Mouse (Mus musculus) liver, embryonic 14.5 days (tissue): Measurements from ENCODE around the gene Dclre1a. TPM values are rescaled to one million over a fixed set of nuclear protein-coding genes. Genes with fewer than 3 reads are reported as not detected.

ENCODE experiments used
- ATAC-seq: fragments of 200-750 bp; cut with Nextera tagmentation; 2 replicates; pipeline ENCODE4 v1.8.0; 2017; ENCODE audit warnings: moderate number of reproducible peaks, mild to moderate bottlenecking, moderate library complexity; ENCODE audit not compliant: insufficient read depth
- DNase-seq, 3 experiments: peaks; one replicate each; pipeline ENCODE4 v3.0.0-alpha.2; 2012 to 2013; ENCODE audit warnings: low read depth in 3 of 3, low spot score in 3 of 3
- H3K27ac ChIP-seq: fragments of 300-500 bp; sonication (generic); 2 replicates; pipeline ENCODE4 v1.5.1; 2014; ENCODE audit warnings: moderate library complexity, mild to moderate bottlenecking, control low read depth, inconsistent platforms
- H3K27me3 ChIP-seq: fragments of 300-500 bp; sonication (generic); 2 replicates; pipeline ENCODE4 v1.6.1; 2014; ENCODE audit warnings: mild to moderate bottlenecking, low read length, moderate library complexity; ENCODE audit not compliant: control insufficient read depth, insufficient read depth
- H3K36me3 ChIP-seq: fragments of 300-500 bp; sonication (generic); replicated peaks from 2 replicates; pipeline ENCODE4 v1.6.1; 2014; ENCODE audit warnings: low read depth; ENCODE audit not compliant: control insufficient read depth, insufficient read depth
- H3K4me1 ChIP-seq, 2 experiments: fragments of 200-500 bp in 1 of 2; fragments of 300-500 bp in 1 of 2; sonication (generic) in 1 of 2; replicated peaks; 2 replicates each; pipeline ENCODE4 v1.6.1; 2012 to 2014; ENCODE audit warnings: antibody characterized with exemption in 1 of 2, inconsistent platforms in 1 of 2, low read length in 1 of 2; ENCODE audit not compliant: control insufficient read depth in 2 of 2, insufficient read depth in 2 of 2
- H3K4me2 ChIP-seq: fragments of 300-500 bp; sonication (generic); 2 replicates; pipeline ENCODE4 v1.6.1; 2014; ENCODE audit warnings: low read depth, mild to moderate bottlenecking, control low read depth, moderate library complexity
- H3K4me3 ChIP-seq, 2 experiments: fragments of 200-500 bp in 1 of 2; fragments of 300-500 bp in 1 of 2; sonication (generic) in 1 of 2; 2 replicates each; pipeline ENCODE4 v1.5.1; 2012 to 2014; ENCODE audit warnings: low read depth in 2 of 2, low read length in 2 of 2, mild to moderate bottlenecking in 2 of 2, control low read depth in 1 of 2, inconsistent platforms in 1 of 2, moderate library complexity in 1 of 2; ENCODE audit not compliant: insufficient read depth in 1 of 2
- H3K9ac ChIP-seq: fragments of 300-500 bp; sonication (generic); replicated peaks from 2 replicates; pipeline ENCODE4 v1.6.1; 2014; ENCODE audit warnings: mild to moderate bottlenecking, control low read depth, moderate library complexity
- H3K9me3 ChIP-seq: fragments of 300-500 bp; sonication (generic); 2 replicates; pipeline ENCODE4 v1.6.1; 2016; ENCODE audit warnings: low read length, mixed read lengths; ENCODE audit not compliant: control insufficient read depth
- CTCF ChIP-seq: IDR thresholded peaks from 2 replicates; pipeline ENCODE4 v1.5.1; 2016; ENCODE audit warnings: antibody characterized with exemption, low read depth, control low read depth
- EP300 ChIP-seq: IDR thresholded peaks from 2 replicates; pipeline ENCODE4 v1.6.1; 2016; ENCODE audit warnings: antibody characterized with exemption, low read depth
- WGBS: fragments of 180-500 bp; shearing (Covaris S2); extraction: QIAGEN DNeasy Blood & Tissue Kit; methylation state at CpG from one replicate; pipeline ENCODE4 v1.1.7; 2014; ENCODE audit not compliant: insufficient replicate concordance; 5-methylcytosine and 5-hydroxymethylcytosine counted together
- polyA plus RNA-seq, 2 experiments: library from polyadenylated mRNA; depleted of rRNA in 1 of 2; stranded (reverse) in 1 of 2; unstranded in 1 of 2; fragments of >200 nt; fragmentation: Nextera tagmentation in 1 of 2; extraction: Ambion mirVana in 1 of 2; gene quantifications; 2 replicates each; pipeline versions ENCODE4 v1.2.1 to v1.2.3; 2012 to 2014

Gene Dclre1a
- polyA plus RNA-seq, 2 experiments, result 12.0 to 17.9 TPM

DNA sequence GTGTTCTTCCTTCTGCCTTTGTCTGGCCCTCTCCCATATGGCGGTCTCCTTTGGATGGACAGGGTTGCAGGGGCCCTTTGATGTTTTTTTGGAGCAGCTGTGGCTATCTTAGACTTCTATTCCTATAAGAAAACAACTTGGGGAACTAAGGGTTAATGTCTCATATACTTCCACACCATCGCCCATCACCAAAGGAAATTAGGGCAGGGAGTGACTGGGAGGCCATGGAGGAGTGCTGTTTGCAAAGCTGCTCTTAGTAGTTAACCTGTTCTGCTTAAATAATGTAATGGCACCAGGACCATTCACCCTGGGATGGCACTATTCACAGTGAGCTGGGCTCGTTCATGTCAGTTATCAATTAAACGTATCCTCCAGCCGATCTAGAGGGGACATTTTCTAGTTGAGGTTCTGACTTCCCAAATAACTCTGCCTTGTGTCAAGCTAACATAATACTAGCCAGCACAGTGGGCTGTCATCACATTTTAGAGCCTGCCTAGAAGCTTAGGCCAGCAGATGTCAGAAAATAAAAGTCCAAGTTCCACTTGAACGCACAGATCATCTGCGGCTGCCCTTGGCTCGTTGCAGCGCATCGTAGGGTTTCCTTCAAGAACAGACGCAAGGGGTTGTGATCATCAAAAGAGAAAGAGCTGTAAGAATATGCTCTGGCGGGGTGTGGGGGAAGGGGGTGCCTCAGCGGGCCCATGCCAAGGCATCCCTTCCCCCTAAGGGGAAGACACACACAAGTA, 63.2 kb downstream of the Dclre1a start:
- DNase-seq (no peak), ATAC-seq (no peak)
- H3K9me3 ChIP-seq, result no peaks in the 10 kb centered on the region
- H3K9ac ChIP-seq, result no peak overlapping the region
- 76% methylated on average over 13 of the region's 13 CpGs for WGBS
- TF ChIP-seq CTCF (no peak), EP300 (no peak)
- H3K4me2 ChIP-seq, result no peak overlapping the region
- no peak overlapping the region for H3K4me3 ChIP-seq
- H3K4me1 ChIP-seq, result peaks cover 0 to 4% of the 10 kb centered on the region in 2 experiments; a peak in 2 of 4 replicates
- H3K36me3 ChIP-seq, result no peaks in the 10 kb centered on the region
- no peak overlapping the region for H3K27ac ChIP-seq
- H3K27me3 ChIP-seq, result no peaks in the 10 kb centered on the region

Other genes starting within 250 kb of the Dclre1a start
- gene Nrap, start 158.2 kb downstream of the Dclre1a start, polyA plus RNA-seq (2012; rRNA removed), result 0.06 and 0.10 TPM in 2 replicates
- gene Nrap, start 158.2 kb downstream of the Dclre1a start, polyA plus RNA-seq (2014; fragmentation: Nextera tagmentation; extraction: Ambion mirVana), result 0.05 and 0.06 TPM in 2 replicates
- 6.7 and 9.5 TPM in 2 replicates for gene Casp7, start 151.1 kb downstream of the Dclre1a start, polyA plus RNA-seq (2012; rRNA removed)
- 11.9 and 13.2 TPM in 2 replicates for gene Casp7, start 151.1 kb downstream of the Dclre1a start, polyA plus RNA-seq (2014; fragmentation: Nextera tagmentation; extraction: Ambion mirVana)
- gene Plekhs1, start 86.6 kb downstream of the Dclre1a start, polyA plus RNA-seq (2012; rRNA removed), result 0.02 and 0.08 TPM in 2 replicates
- gene Plekhs1, start 86.6 kb downstream of the Dclre1a start, polyA plus RNA-seq (2014; fragmentation: Nextera tagmentation; extraction: Ambion mirVana), result not detected in 2 replicates
- 3.9 and 5.0 TPM in 2 replicates for gene Nhlrc2, start within 50 bp of the Dclre1a start, polyA plus RNA-seq (2012; rRNA removed)
- 6.9 and 7.3 TPM in 2 replicates for gene Nhlrc2, start within 50 bp of the Dclre1a start, polyA plus RNA-seq (2014; fragmentation: Nextera tagmentation; extraction: Ambion mirVana)
- gene Adrb1, start 174.0 kb upstream of the Dclre1a start, polyA plus RNA-seq (2012; rRNA removed), result 0.26 and 0.30 TPM in 2 replicates
- 0.20 and 0.29 TPM in 2 replicates for gene Adrb1, start 174.0 kb upstream of the Dclre1a start, polyA plus RNA-seq (2014; fragmentation: Nextera tagmentation; extraction: Ambion mirVana)